Mouse (Mus musculus) central nervous system, embryonic 14 days (tissue): ENCODE measurements around the gene Casz1. TPM values are rescaled to one million over a fixed set of nuclear protein-coding genes. Genes with fewer than 3 reads are reported as not detected.

ENCODE experiments used
- polyA plus RNA-seq: library from polyadenylated mRNA; depleted of rRNA; stranded (reverse); fragments of >200 nt; gene quantifications from 2 replicates; pipeline ENCODE4 v1.2.3, GENCODE M21; 2012; rRNA removed

Gene Casz1
- polyA plus RNA-seq: 3.4 and 5.3 TPM in 2 replicates

GRCm38 (mm10) chr4:148804137-148804779 lies at the start of gene Casz1:
Gene Casz1 (plus strand): TSS chr4:148804429.

Other genes starting within 250 kb of the Casz1 start
- 73.2 and 76.9 TPM in 2 replicates for gene Exosc10, start 246.0 kb upstream of the Casz1 start, polyA plus RNA-seq
- gene Srm, start 212.9 kb upstream of the Casz1 start, polyA plus RNA-seq: 111 and 122 TPM in 2 replicates
- gene Masp2, start 201.9 kb upstream of the Casz1 start, polyA plus RNA-seq: 1.3 and 1.5 TPM in 2 replicates
- 577 and 654 TPM in 2 replicates for gene Tardbp, start 177.4 kb upstream of the Casz1 start, polyA plus RNA-seq
- not detected in 2 replicates for gene Gm572, start 161.1 kb upstream of the Casz1 start, polyA plus RNA-seq